Mouse (Mus musculus) bone marrow, adult 2 months (tissue): ENCODE data around the gene Arhgef28. TPM values are rescaled to one million over a fixed set of nuclear protein-coding genes. Genes with fewer than 3 reads are reported as not detected.
"Not testable (repeated sequence)": the region's sequence is repeated elsewhere in the genome, so short reads cannot be mapped to it uniquely, and the experiment has no call there.

Experiments
- H3K27ac ChIP-seq: fragments of 200-500 bp; 2 replicates; pipeline ENCODE4 v1.5.1; 2012; ENCODE audit warnings: low read depth, mild to moderate bottlenecking, control low read depth, inconsistent platforms, low read length; ENCODE audit not compliant: control insufficient read depth, poor library complexity, insufficient read depth
- H3K4me1 ChIP-seq: fragments of 200-500 bp; 2 replicates; pipeline ENCODE4 v1.6.1; 2011; ENCODE audit warnings: low read length; ENCODE audit not compliant: control insufficient read depth, insufficient read depth
- H3K4me3 ChIP-seq: fragments of 200-500 bp; replicated peaks from 2 replicates; pipeline ENCODE3; 2011; ENCODE audit warnings: mild to moderate bottlenecking, low read depth, low read length, control low read depth; ENCODE audit not compliant: control insufficient read depth
- CTCF ChIP-seq: fragments of 200-500 bp; IDR thresholded peaks from 2 replicates; pipeline ENCODE4 v1.5.1; 2011; ENCODE audit warnings: low read length, control low read depth; ENCODE audit not compliant: control insufficient read depth, insufficient read depth
- POLR2A ChIP-seq: fragments of 200-500 bp; IDR thresholded peaks from 2 replicates; pipeline ENCODE4 v1.6.1; 2011; ENCODE audit warnings: low read depth, mild to moderate bottlenecking, control low read depth, low read length, borderline replicate concordance; ENCODE audit not compliant: control insufficient read depth
- WGBS: fragments of 180-500 bp; shearing (Covaris S2); methylation state at CpG from one replicate; pipeline ENCODE4 v1.1.7; 2018; 5-methylcytosine and 5-hydroxymethylcytosine counted together
- polyA plus RNA-seq: library from polyadenylated mRNA; stranded (reverse); fragments of >200 nt; gene quantifications from 2 replicates; pipeline ENCODE4 v1.2.4, GENCODE M21; 2011; ENCODE audit warnings: low replicate concordance; ENCODE audit not compliant: missing spikeins, insufficient read depth, insufficient read length

Arhgef28 gene
- polyA plus RNA-seq, 1 experiment: 2.7 TPM

DNA sequence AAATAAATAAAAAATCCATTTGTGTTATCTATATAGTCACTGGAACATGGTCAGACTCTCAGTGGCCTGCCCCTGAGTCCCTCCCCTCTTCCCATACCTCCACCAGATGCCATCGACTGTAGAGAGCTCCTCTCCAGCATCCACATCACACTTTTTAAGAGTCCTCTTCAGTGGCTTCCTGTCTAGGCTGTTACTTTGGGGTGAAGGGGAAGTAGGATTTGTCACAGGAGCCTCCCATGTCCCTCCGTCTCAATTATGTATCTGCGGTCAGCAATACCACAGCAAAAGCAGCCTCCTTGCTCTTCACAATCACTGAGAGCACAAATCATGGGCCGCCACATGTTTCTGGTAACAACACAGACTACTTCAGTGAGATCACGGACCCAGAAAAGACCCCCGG is 135.8 kb downstream of the Arhgef28 start:
- Histone ChIP-seq H3K4me3 (no peak overlapping the region), H3K4me1 (no peaks in the 10 kb centered on the region), H3K27ac (no peak overlapping the region)
- 52% methylated on average over 6 of the region's 6 CpGs for WGBS
- no peak for TF ChIP-seq POLR2A
- no peak for TF ChIP-seq CTCF

GRCm38 (mm10) chr13:98069646-98070045 is 136.6 kb downstream of the Arhgef28 start:
- TF ChIP-seq POLR2A (no peak), CTCF (no peak)
- 85% methylated on average over 6 of the region's 6 CpGs for WGBS
- Histone ChIP-seq H3K4me1 (no peaks in the 10 kb centered on the region), H3K27ac (no peak overlapping the region), H3K4me3 (no peak overlapping the region)

DNA sequence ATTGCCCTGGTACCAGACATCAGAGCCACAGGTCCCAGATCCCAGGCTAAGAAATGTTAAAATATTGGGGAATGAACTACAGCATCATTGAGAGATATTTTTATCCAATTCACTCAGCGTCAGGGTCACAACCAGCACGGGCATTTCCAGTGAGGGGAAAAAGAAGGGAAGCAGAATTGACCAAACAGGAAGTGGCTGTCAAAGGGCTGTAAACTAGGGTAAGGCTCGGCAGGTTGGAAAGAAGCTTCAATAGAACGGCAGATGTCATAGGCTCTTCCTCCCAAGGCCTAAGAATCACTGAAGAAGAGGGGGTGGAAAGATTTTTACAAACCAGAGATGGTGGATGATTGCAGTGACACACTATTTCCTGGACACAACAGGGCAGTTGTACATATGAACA is 143.4 kb downstream of the Arhgef28 start:
- under 1% methylated on average over 4 of the region's 4 CpGs for WGBS
- Histone ChIP-seq H3K4me1 (peaks cover 2% of the 10 kb centered on the region; the same call in 1 of the 2 replicates), H3K27ac (no peak overlapping the region), H3K4me3 (no peak overlapping the region)
- TF ChIP-seq CTCF (no peak), POLR2A (no peak)

DNA sequence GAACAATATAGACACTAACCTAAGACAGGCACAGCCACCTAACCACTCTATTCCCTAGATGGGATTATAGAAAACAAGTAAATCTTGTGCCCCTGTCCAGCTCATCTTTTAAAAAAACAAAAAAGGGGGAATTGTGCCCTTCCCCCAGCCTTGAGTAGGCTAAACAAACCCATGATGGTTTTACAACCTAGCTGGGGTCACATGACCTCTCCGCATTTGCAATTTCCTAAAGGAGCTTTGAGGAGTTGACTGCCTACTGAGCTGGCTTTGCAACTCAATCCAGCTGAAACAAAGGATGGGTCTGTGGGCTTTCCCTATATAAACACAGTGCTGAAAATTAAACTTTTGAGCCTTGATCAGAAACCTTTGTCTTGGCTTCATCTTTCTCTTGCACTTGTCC is 146.1 kb downstream of the Arhgef28 start:
- WGBS: 76% methylated on average over 1 of the region's 1 CpGs
- not testable (repeated sequence) for H3K4me1 ChIP-seq, H3K4me3 ChIP-seq, H3K27ac ChIP-seq

DNA sequence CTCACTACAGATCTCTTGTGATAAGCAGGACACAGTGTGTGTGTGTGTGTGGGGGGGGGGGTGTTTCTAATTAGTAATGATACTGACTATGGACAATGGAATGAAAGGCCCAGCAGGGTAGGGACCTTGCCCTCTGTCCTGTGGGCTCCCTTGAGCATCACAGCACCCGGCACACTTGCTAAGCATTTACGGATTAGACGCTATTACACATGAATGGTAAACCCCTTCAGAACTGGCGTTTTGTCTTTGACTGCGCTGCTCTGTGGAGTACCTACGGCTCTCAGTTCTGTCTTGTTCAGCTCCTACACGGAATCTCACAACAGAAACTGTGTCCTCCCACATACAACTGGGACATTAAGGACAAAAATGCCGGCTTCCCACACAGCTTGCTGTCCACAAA is 151.0 kb downstream of the Arhgef28 start:
- Histone ChIP-seq H3K4me3 (no peak overlapping the region), H3K4me1 (no peaks in the 10 kb centered on the region), H3K27ac (no peak overlapping the region)
- TF ChIP-seq POLR2A: no peak
- no peak for TF ChIP-seq CTCF
- 88% methylated on average over 8 of the region's 8 CpGs for WGBS

- Histone ChIP-seq H3K4me3 (no peak overlapping the region), H3K27ac (no peak overlapping the region), H3K4me1 (no peaks in the 10 kb centered on the region)
- WGBS: 52% methylated on average over 3 of the region's 3 CpGs
- TF ChIP-seq CTCF (peak; percentile 58), POLR2A (no peak)
Observed at GRCm38 (mm10) chr13:98040628-98041150, 165.6 kb downstream of the Arhgef28 start.

GRCm38 (mm10) chr13:98038731-98039130 is 167.5 kb downstream of the Arhgef28 start:
- H3K27ac ChIP-seq: no peak overlapping the region
- no peaks in the 10 kb centered on the region; the same call in 1 of the 2 replicates for H3K4me1 ChIP-seq
- TF ChIP-seq CTCF (no peak), POLR2A (no peak)
- no peak overlapping the region for H3K4me3 ChIP-seq
- 82% methylated on average over 3 of the region's 3 CpGs for WGBS

DNA sequence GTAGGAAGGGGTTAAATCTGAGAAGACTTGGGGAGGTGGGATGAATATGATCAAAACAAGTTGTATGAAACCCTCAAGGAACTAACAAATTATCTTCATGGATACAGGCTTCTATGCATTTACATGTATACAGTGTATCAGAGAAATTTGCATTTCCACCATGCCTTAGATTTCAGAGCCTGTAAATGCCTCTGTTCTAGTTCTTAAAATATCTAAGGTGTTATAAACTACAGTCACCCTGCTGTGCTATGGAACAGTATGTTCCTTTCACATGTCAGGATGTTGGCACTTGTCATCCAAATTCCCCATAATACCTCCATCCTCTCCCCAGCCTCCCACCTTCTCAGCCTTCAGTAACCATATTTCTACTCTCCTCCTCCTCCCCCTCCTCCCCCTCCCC is 168.5 kb downstream of the Arhgef28 start:
- Histone ChIP-seq H3K4me1 (no peaks in the 10 kb centered on the region; the same call in 1 of the 2 replicates), H3K27ac (no peak overlapping the region), H3K4me3 (no peak overlapping the region)
- no peak for TF ChIP-seq CTCF
- no peak for TF ChIP-seq POLR2A

DNA sequence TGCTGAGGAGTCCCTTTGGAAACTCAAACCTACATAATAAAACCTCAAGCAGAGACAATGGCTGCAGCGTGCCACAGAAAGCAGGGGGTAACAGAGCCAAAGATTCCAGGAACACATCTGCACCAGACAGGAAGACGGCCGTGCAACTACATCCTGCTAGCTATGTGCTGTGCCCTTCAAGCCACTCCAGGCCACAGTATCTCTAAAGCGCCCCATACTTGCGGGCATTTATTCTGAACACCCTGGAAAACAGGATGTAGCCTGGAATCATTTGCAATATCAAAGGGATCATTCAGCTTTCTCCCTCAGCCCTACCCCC is 174.6 kb downstream of the Arhgef28 start:
- Histone ChIP-seq H3K4me3 (peak overlapping the region; percentile 55), H3K4me1 (no peaks in the 10 kb centered on the region; the same call in 1 of the 2 replicates), H3K27ac (no peak overlapping the region)
- 14% methylated on average over 5 of the region's 5 CpGs for WGBS
- TF ChIP-seq CTCF: no peak
- no peak for TF ChIP-seq POLR2A
